Mouse (Mus musculus) liver, postnatal 0 days (tissue): ENCODE results near the gene Olfr456. TPM values are rescaled to one million over a fixed set of nuclear protein-coding genes. Genes with fewer than 3 reads are reported as not detected.
"Not testable (repeated sequence)": the region's sequence is repeated elsewhere in the genome, so short reads cannot be mapped to it uniquely, and the experiment has no call there.

Experiments used
- ATAC-seq: fragments of 200-750 bp; cut with Nextera tagmentation; 2 replicates; pipeline ENCODE4 v1.8.0; 2017; ENCODE audit warnings: mild to moderate bottlenecking, moderate library complexity
- DNase-seq: peaks from one replicate; pipeline ENCODE4 v3.0.0-alpha.2; 2016
- H3K27ac ChIP-seq: fragments of 300-500 bp; sonication (generic); 2 replicates; pipeline ENCODE4 v1.5.1; 2014; ENCODE audit warnings: antibody characterized with exemption, moderate library complexity, mild to moderate bottlenecking, low read depth
- H3K27me3 ChIP-seq: fragments of 300-500 bp; sonication (generic); 2 replicates; pipeline ENCODE4 v1.6.1; 2014; ENCODE audit warnings: low read length, control low read depth, mixed read lengths; ENCODE audit not compliant: insufficient read depth
- H3K36me3 ChIP-seq: fragments of 300-500 bp; sonication (generic); replicated peaks from 2 replicates; pipeline ENCODE4 v1.6.1; 2014; ENCODE audit warnings: mild to moderate bottlenecking, control low read depth, low read length, moderate library complexity, mixed read lengths; ENCODE audit not compliant: insufficient read depth
- H3K4me1 ChIP-seq: fragments of 300-500 bp; sonication (generic); 2 replicates; pipeline ENCODE4 v1.6.1; 2014; ENCODE audit warnings: antibody characterized with exemption, mild to moderate bottlenecking, control low read depth; ENCODE audit not compliant: insufficient read depth
- H3K4me2 ChIP-seq: fragments of 300-500 bp; sonication (generic); 2 replicates; pipeline ENCODE4 v1.6.1; 2014; ENCODE audit warnings: low read depth, mild to moderate bottlenecking, low read length, moderate library complexity, mixed read lengths
- H3K4me3 ChIP-seq: fragments of 300-500 bp; sonication (generic); 2 replicates; pipeline ENCODE4 v1.5.1; 2014; ENCODE audit warnings: low read depth, low read length
- H3K9ac ChIP-seq: fragments of 300-500 bp; sonication (generic); replicated peaks from 2 replicates; pipeline ENCODE4 v1.6.1; 2014; ENCODE audit warnings: mild to moderate bottlenecking, moderate library complexity
- H3K9me3 ChIP-seq: fragments of 300-500 bp; sonication (generic); 2 replicates; pipeline ENCODE4 v1.6.1; 2016; ENCODE audit warnings: mild to moderate bottlenecking, control low read depth, low read length, mixed read lengths
- CTCF ChIP-seq: sonication (generic); IDR thresholded peaks from 2 replicates; pipeline ENCODE4 v1.5.1; 2016; ENCODE audit warnings: antibody characterized with exemption, low read depth
- EP300 ChIP-seq: IDR thresholded peaks from 2 replicates; pipeline ENCODE4 v1.6.1; 2016; ENCODE audit warnings: antibody characterized with exemption, low read depth, mild to moderate bottlenecking
- WGBS: fragments of 180-500 bp; shearing (Covaris S2); extraction: QIAGEN DNeasy Blood & Tissue Kit; methylation state at CpG from one replicate; pipeline ENCODE4 v1.1.7; 2014; ENCODE audit not compliant: insufficient replicate concordance; 5-methylcytosine and 5-hydroxymethylcytosine counted together
- polyA plus RNA-seq: library from polyadenylated mRNA; unstranded; fragments of >200 nt; fragmentation: Nextera tagmentation; extraction: Ambion mirVana; gene quantifications from 2 replicates; pipeline ENCODE4 v1.2.1, GENCODE M21; 2015

The Olfr456 gene
- polyA plus RNA-seq, result not detected in 2 replicates

DNA sequence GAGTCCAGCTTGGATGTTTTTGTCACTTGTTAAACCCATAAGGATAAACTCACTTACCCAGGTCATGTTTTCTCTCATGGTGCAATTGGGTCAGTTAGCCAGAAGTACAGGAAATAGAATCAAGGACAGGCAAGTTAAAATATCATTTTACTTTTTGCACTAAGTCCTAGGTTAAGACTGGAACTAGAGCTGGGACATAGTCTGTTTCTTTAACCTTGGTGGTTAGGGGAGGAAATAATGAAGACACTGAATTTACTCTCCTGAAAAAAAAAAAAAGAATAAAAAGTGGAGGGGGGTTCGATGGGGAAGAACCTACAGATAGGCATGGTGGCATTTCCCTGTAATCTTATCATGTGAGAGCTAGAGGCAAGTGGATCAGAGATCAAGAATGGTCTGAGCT, at the start of gene Olfr456:
Olfr456 (minus strand) TSS at position 101 of the 400 bp plus-strand sequence.
- no peaks in the 10 kb centered on the region for H3K36me3 ChIP-seq
- H3K4me3 ChIP-seq, result no peak within 1 kb of the TSS
- no peak within 1 kb of the TSS for H3K9ac ChIP-seq
- H3K4me2 ChIP-seq, result no peak within 1 kb of the TSS
- H3K27me3 ChIP-seq, result no peaks in the 10 kb centered on the region
- ATAC-seq, result no peak
- no peaks in the 10 kb centered on the region for H3K9me3 ChIP-seq
- WGBS, result 78% methylated on average over 1 of the region's 1 CpGs
- H3K27ac ChIP-seq, result no peak within 1 kb of the TSS
- no peak for DNase-seq
- no peaks in the 10 kb centered on the region for H3K4me1 ChIP-seq
- TF ChIP-seq EP300 (no peak), CTCF (no peak)

DNA sequence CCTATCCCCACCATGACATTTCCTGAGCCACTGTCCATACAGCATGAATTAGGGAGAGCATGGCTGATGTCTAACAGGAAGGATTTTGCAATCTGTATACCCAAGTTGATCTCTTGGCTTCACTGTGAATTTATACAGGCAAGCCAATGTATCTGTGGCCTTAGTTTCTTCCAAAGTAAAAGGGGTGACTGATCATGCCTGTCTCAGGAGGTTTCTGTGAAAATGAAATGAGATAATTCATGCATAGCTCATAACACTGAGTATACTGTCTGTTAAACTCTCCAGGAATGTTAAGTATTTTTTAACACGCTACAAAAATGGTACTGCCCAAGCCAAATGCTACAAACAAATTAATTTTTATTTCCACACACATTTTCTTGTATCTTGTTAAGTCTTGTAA, 26.4 kb upstream of the Olfr456 start:
- Histone ChIP-seq H3K36me3 (no peaks in the 10 kb centered on the region), H3K4me1 (no peaks in the 10 kb centered on the region), H3K27ac (no peak overlapping the region), H3K9me3 (no peaks in the 10 kb centered on the region), H3K9ac (no peak overlapping the region), H3K27me3 (no peaks in the 10 kb centered on the region), H3K4me2 (no peak overlapping the region), H3K4me3 (no peak overlapping the region)
- TF ChIP-seq EP300 (no peak), CTCF (no peak)
- no peak for DNase-seq
- 76% methylated on average over 1 of the region's 1 CpGs for WGBS
- ATAC-seq, result no peak

DNA sequence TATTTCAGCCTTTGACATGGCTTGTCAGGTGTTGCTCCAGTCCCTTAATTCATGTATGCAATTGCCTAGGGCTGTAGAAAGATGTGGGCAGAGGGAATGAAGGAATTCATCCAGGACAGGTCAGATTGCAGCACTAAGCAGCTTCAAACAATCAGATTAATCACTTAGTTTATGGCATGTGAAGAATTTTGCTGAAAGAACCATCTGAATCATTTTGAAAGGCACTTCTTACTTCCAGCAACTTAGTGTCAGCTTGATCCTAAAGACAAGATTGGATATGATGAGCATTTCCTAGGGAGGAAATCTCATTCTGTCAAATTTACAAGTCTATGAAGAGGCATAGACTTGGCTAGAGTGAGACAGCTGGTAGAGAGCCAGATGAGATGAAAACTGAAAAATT, 22.3 kb upstream of the Olfr456 start:
- Histone ChIP-seq H3K27ac (no peak overlapping the region), H3K4me3 (no peak overlapping the region), H3K9me3 (no peaks in the 10 kb centered on the region), H3K9ac (no peak overlapping the region), H3K4me2 (no peak overlapping the region), H3K27me3 (no peaks in the 10 kb centered on the region), H3K36me3 (no peaks in the 10 kb centered on the region), H3K4me1 (no peaks in the 10 kb centered on the region)
- ATAC-seq (no peak), DNase-seq (no peak)
- TF ChIP-seq CTCF (no peak), EP300 (no peak)

DNA sequence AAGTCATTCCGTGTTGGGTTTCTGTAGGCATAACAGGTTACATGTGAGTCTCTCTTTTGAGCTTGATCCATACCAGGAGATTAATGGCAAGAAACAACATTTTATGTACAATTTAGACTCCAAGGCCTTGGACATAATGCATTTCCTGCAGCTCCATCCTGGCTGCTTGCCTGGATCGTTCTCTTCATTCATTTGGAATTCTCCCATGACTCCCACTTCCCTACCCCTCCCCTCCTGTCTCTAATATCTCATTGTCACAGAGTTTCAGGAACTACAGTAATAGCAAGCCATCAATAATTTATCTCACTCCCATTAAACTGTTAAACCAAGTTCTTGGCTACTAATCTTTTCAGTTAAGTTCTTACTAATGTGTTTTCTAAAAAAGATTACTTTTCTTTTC, 16.5 kb upstream of the Olfr456 start:
- H3K4me1 ChIP-seq, result no peaks in the 10 kb centered on the region
- DNase-seq (no peak), ATAC-seq (no peak)
- no peaks in the 10 kb centered on the region for H3K27me3 ChIP-seq
- H3K36me3 ChIP-seq, result no peaks in the 10 kb centered on the region
- H3K4me3 ChIP-seq, result no peak overlapping the region
- no peak overlapping the region for H3K27ac ChIP-seq
- WGBS, result 75% methylated on average over 2 of the region's 2 CpGs
- TF ChIP-seq EP300, result no peak
- no peak for TF ChIP-seq CTCF
- H3K4me2 ChIP-seq, result no peak overlapping the region
- no peak overlapping the region for H3K9ac ChIP-seq
- H3K9me3 ChIP-seq, result no peaks in the 10 kb centered on the region

DNA sequence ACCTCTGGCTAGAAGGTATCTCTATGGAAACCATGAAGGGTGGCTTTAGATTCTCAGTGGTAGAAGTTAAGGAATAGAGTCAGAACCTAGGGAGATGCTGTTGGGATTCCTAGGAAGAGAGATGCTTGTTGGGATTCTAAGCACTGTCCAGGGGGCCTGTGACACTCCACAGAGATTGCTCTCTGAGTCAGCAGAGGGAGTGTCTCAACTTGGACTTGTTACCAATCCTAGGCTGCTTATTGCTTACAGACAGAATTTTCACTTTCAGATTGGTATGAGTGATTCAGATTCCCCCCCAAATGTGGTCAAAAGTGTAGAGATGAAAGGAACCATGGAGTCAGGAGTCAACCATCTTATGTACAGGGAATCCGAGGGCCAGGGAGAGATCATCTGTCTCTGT, 2.7 kb upstream of the Olfr456 start:
- Histone ChIP-seq H3K9me3 (no peaks in the 10 kb centered on the region), H3K4me1 (no peaks in the 10 kb centered on the region), H3K9ac (no peak overlapping the region), H3K27me3 (no peaks in the 10 kb centered on the region), H3K4me2 (no peak overlapping the region), H3K36me3 (no peaks in the 10 kb centered on the region), H3K27ac (no peak overlapping the region), H3K4me3 (no peak overlapping the region)
- WGBS, result 33% methylated on average over 1 of the region's 1 CpGs
- ATAC-seq, result no peak
- no peak for DNase-seq
- TF ChIP-seq CTCF, result no peak
- no peak for TF ChIP-seq EP300

DNA sequence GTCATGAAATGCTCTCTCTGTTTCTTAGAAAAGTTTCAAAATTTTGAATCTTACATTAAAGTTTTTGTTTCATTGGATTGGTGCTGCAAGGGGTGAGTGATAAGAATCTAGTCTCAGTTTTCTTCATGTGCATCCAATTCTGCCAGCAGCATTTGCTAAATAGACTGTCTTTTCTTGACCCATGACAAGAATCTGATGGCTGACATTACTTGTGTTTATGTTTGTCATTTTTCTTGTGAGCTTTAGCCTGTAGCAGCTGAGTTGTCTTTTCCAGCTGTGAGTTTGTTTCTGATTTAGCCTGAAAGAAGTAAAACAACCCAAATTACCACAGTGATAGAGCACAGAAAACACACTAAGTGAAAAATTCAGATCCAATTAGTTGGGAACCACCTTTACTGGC, 2.4 kb downstream of the Olfr456 start:
- H3K9me3 ChIP-seq, result no peaks in the 10 kb centered on the region
- TF ChIP-seq EP300 (no peak), CTCF (no peak)
- ATAC-seq (no peak), DNase-seq (no peak)
- H3K4me1 ChIP-seq, result no peaks in the 10 kb centered on the region
- no peaks in the 10 kb centered on the region for H3K27me3 ChIP-seq
- H3K27ac ChIP-seq, result no peak overlapping the region
- H3K4me2 ChIP-seq, result no peak overlapping the region
- no peak overlapping the region for H3K4me3 ChIP-seq
- H3K9ac ChIP-seq, result no peak overlapping the region
- H3K36me3 ChIP-seq, result no peaks in the 10 kb centered on the region

DNA sequence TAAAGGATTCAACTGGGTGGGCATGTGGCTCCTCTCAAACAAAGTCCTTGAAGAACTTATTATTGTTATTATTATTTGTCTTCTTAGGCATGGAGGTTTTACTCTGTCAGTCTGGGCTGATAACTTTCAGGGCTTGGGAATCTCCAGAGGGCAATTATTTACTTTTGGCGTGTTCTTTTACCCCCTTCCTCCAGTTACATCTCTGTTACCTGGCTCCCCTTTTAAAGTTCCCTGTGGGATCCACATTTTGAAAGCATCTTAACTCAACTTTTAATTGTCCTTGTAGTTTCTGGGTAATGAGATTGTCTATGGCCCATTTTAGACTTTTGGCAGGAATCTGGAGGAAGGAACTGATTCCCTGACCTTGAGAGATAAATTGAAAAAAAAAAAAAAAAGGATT, 10.8 kb downstream of the Olfr456 start, which contains the start of gene Olfr457:
Olfr457 (minus strand) TSS at position 101 of the 400 bp plus-strand sequence.
- ATAC-seq, result no peak
- Histone ChIP-seq H3K36me3 (no peaks in the 10 kb centered on the region), H3K4me2 (no peak within 1 kb of the TSS), H3K9me3 (no peaks in the 10 kb centered on the region), H3K4me1 (no peaks in the 10 kb centered on the region), H3K4me3 (no peak within 1 kb of the TSS), H3K9ac (no peak within 1 kb of the TSS), H3K27me3 (no peaks in the 10 kb centered on the region), H3K27ac (no peak within 1 kb of the TSS)
- no peak for TF ChIP-seq CTCF
- no peak for TF ChIP-seq EP300
- no peak for DNase-seq
- WGBS, result 42% methylated on average over 1 of the region's 1 CpGs

DNA sequence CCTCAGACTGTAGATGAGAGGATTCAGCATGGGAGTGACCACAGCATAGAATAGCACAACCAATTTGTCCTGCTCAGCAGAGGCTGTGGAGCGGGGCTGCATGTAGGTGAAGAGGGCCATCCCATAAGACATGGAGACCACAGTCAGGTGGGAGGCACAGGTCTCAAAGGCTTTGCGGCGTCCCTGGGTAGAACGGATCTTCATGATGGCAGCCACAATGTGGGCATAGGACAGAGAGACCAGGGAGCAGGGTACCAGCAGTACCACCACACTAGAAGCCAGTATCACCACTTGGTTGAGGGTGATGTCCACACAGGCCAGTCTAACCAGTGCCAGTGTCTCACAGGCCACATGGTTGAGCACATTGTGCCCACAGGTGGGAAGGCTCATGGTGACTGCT, 15.7 kb downstream of the Olfr456 start:
- H3K27me3 ChIP-seq, H3K9ac ChIP-seq, DNase-seq, H3K4me1 ChIP-seq, H3K4me2 ChIP-seq, H3K4me3 ChIP-seq, ATAC-seq, H3K27ac ChIP-seq, H3K9me3 ChIP-seq, H3K36me3 ChIP-seq: not testable (repeated sequence)
- 84% methylated on average over 4 of the region's 4 CpGs for WGBS
